Mouse (Mus musculus) heart, adult 18-20 months (tissue): ENCODE measurements around the gene Ttll12. TPM values are rescaled to one million over a fixed set of nuclear protein-coding genes. Genes with fewer than 3 reads are reported as not detected.

ENCODE experiments used
- DNase-seq, 2 experiments: peaks; one replicate each; pipeline ENCODE4 v3.0.0; 2021 to 2022; ENCODE audit warnings: mixed read lengths in 1 of 2
- total RNA-seq, 2 experiments: library from RNA; stranded (reverse); gene quantifications; 2 replicates each; pipeline ENCODE4 v1.2.3; 2021

The Ttll12 gene
- total RNA-seq, 2 experiments from 2014 or later: 6.0 TPM

DNA sequence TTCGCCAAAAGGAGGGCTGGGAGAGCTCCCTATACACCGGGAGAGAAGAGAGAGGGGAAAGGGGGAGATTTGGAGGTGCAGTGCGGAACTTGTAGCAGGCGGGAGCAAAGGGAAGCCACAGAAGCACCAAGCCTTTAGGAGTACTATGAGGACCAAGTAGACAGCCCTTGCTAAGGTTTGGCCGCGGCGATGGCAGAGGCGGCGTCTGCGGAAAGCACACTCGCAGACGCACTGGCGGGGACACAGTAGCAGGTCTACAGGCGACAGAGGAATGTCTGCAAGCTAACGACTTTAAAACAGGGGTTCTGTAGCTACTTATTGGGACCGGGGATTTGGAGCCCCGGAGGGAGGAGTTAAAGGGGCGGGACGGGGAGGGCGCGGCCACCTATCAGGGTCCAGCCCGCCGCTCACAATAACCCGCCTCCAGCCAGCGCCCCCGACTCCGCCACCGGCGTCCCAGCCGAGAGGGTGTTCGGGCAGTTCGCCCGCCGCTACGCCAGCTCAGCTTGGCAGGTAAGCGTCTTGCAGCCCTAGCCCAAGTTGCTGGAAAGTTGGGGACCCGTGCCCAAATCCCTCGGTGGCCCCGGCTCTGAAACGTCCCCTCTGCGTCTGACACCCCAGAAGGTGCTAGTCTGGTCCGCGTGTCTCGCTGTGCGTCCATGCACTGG is 68.4 kb downstream of the Ttll12 start, which contains the start of gene Bik:
Gene Bik, plus strand, starts transcription at position 439 of the 668 bp plus-strand sequence.
- DNase-seq: peak; percentile 81

Other genes with a start within 250 kb of the Ttll12 start
- 10 to 100 TPM in 1 of 2 experiments, 1 to 10 TPM in 1; 10.0 to 12.1 TPM for gene Arfgap3, start 244.9 kb downstream of the Ttll12 start, total RNA-seq
- 100 to 1,000 TPM; 232 to 280 TPM for gene Pacsin2, start 130.6 kb downstream of the Ttll12 start, total RNA-seq
- gene Ttll1, start 84.3 kb downstream of the Ttll12 start, total RNA-seq: 10 to 100 TPM; 60.1 TPM
- 1 to 10 TPM; 5.7 to 6.5 TPM for gene Bik, start 68.3 kb downstream of the Ttll12 start, total RNA-seq
- gene Tspo, start 31.6 kb downstream of the Ttll12 start, total RNA-seq: 10 to 100 TPM; 66.2 to 75.9 TPM
- gene Mcat, start 31.4 kb downstream of the Ttll12 start, total RNA-seq: 10 to 100 TPM; 45.0 to 47.3 TPM
- under 1 TPM; 0.62 to 0.72 TPM for gene Scube1, start 129.9 kb upstream of the Ttll12 start, total RNA-seq
- not detected for gene Mpped1, start 184.3 kb upstream of the Ttll12 start, total RNA-seq